Mouse (Mus musculus) C2C12 (cell line): ENCODE results near the gene Chrna4.

Experiments
- CEBPB ChIP-seq: IDR thresholded peaks from one replicate; pipeline ENCODE4 v1.6.1; 2011; ENCODE audit warnings: low read depth, mild to moderate bottlenecking, control low read depth, moderate library complexity
- CTCF ChIP-seq: IDR thresholded peaks from one replicate; pipeline ENCODE4 v1.5.1; 2011; ENCODE audit not compliant: control insufficient read depth, insufficient read depth, insufficient read length
- FOSL1 ChIP-seq: IDR thresholded peaks from one replicate; pipeline ENCODE4 v1.8.0; 2011; ENCODE audit warnings: mild to moderate bottlenecking, low read length; ENCODE audit not compliant: poor library complexity, insufficient read depth, severe bottlenecking
- MAX ChIP-seq: IDR thresholded peaks from one replicate; pipeline ENCODE4 v1.6.1; 2011; ENCODE audit warnings: mild to moderate bottlenecking, control low read depth
- MYOD1 ChIP-seq: IDR thresholded peaks from one replicate; pipeline ENCODE4 v1.6.1; 2011; ENCODE audit warnings: low read depth; ENCODE audit not compliant: control insufficient read depth, insufficient read length
- MYOG ChIP-seq: IDR thresholded peaks from one replicate; pipeline ENCODE4 v1.6.1; 2011; ENCODE audit not compliant: control insufficient read depth, insufficient read length; ENCODE audit errors: extremely low read depth
- USF1 ChIP-seq: IDR thresholded peaks from one replicate; pipeline ENCODE4 v1.6.1; 2011; ENCODE audit warnings: low read depth, mild to moderate bottlenecking, control low read depth, moderate library complexity

GRCm38 (mm10) chr2:181078908-181079307 lies 35.6 kb upstream of the Chrna4 start:
- no peak for TF ChIP-seq CTCF
- no peak for TF ChIP-seq FOSL1
- no peak for TF ChIP-seq MYOG
- TF ChIP-seq USF1: no peak
- no peak for TF ChIP-seq CEBPB
- no peak for TF ChIP-seq MAX
- TF ChIP-seq MYOD1: no peak
